16 mouse cellular contexts compared by ENCODE assay signal in the genomic region with DNA sequence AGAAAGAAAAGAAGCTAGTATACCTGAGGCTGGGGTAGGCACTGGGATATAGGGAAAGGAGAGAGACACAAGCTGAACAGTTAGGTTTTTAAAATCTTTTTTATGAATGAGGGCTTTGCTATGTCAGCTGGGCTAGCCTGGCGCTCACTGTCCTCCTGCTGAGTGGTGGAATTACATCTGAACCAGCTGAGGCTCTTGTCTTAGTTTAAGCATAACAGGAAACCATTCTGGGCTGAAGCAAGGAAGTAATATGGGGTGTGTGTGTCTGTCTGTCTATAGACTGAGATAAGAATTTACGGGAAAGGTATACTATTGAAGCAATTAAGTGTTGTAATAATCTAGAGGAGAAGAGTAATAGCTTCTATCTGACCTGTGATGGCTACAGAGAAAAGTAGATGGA.
"Had no signal": no experiment of that assay in that cellular context is flagged by ENCODE, and none has a peak within 500 bp of the region (broad histone marks: within the 10 kb centered on the region; RNA-seq: fewer than 3 reads in every experiment).

No protein-coding gene starts in this region.

- H3K9me3 ChIP-seq: neural tube, embryonic 12.5 days; neural tube, embryonic 13.5 days; neural tube, embryonic 15.5 days; stomach, embryonic 15.5 days had no signal

- H3K36me3 ChIP-seq: neural tube, embryonic 12.5 days; stomach, embryonic 15.5 days had no signal

- H3K27ac ChIP-seq: neural tube, embryonic 12.5 days; neural tube, embryonic 13.5 days; neural tube, embryonic 15.5 days; stomach, embryonic 15.5 days; stomach, postnatal 0 days had no signal

- H3K9ac ChIP-seq: neural tube, embryonic 12.5 days; neural tube, embryonic 13.5 days; neural tube, embryonic 15.5 days; stomach, embryonic 15.5 days had no signal

- H3K4me3 ChIP-seq: neural tube, embryonic 12.5 days; neural tube, embryonic 13.5 days; neural tube, embryonic 15.5 days; stomach, embryonic 15.5 days had no signal

- H3K27me3 ChIP-seq: neural tube, embryonic 12.5 days; neural tube, embryonic 13.5 days; neural tube, embryonic 15.5 days; stomach, embryonic 15.5 days had no signal

- DNase-seq: retina, postnatal 1 day; right cerebral cortex, adult 18-20 months; right cerebral cortex, postnatal 14 days; right cerebral cortex, postnatal 25 days; right cerebral cortex, postnatal 4 days; spleen, adult 18-20 months; thymus, adult 18-20 months; thymus, adult 2 months; thymus, postnatal 14 days; thymus, postnatal 36 days; thymus, postnatal 4 days had no signal
